In the genomic region with DNA sequence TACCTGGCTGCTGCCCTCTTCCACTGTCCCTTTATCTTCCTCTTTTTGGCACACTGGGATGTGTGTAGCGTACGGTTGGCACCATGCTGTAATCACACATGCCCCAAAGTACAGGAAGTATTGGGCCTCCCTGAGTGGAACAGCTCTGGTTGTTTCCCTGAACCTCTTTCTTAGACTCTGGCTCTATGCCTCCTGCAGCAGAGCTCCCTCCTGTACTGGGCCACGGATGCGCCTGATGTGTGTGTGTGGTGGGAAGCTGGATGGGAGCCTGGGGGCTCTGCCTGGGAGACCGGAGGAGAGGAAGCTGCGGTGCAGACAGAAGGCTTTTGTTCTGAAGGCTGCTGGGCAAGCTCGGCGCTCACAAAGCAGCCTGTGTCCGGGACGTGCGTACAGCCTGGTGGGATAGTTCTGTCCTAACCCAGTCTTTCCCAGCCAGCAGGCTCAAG, we compare ENCODE assay signal across 9 mouse cellular contexts. TPM values are rescaled to one million over a fixed set of nuclear protein-coding genes. Genes with fewer than 3 reads are reported as not detected.
A peak's percentile ranks its signal among the peaks of the same experiment; 100 is the strongest.
DNase-seq lines count a peak whose midpoint lies in the region; ATAC-seq lines count a peak whose summit lies in the region.
"Had no signal": no experiment of that assay in that cellular context is flagged by ENCODE, and none has a peak within 500 bp of the region (broad histone marks: within the 10 kb centered on the region; RNA-seq: fewer than 3 reads in every experiment).

No protein-coding gene starts in this region.

- H3K4me1 ChIP-seq in heart, embryonic 16.5 days (ENCODE audit: control insufficient read depth, insufficient read depth, low read length) = no peaks in the 10 kb centered on the region
- H3K4me1 ChIP-seq in limb, embryonic 13.5 days = no peaks in the 10 kb centered on the region

- peaks cover 9% of the 10 kb centered on the region for H3K36me3 ChIP-seq in heart, embryonic 16.5 days (ENCODE audit: control insufficient read depth, insufficient read depth)
- peaks cover 28% of the 10 kb centered on the region for H3K36me3 ChIP-seq in limb, embryonic 13.5 days

- DNase-seq in heart, adult 18-20 months = no peak
- peak; percentile 93 for DNase-seq in brain, adult 2 months (ENCODE audit: low read depth, low spot score)
- DNase-seq in lung, postnatal 25 days (ENCODE audit: low spot score) = no peak
- no peak for DNase-seq in left cerebral cortex, postnatal 36 days (ENCODE audit: low spot score in 2 of 2)
- DNase-seq: gastrocnemius, postnatal 10 days had no signal

- 0 out of 2 replicates have a peak overlapping the region, but pooled peaks have one; percentile 16 for H3K9ac ChIP-seq in heart, embryonic 16.5 days (ENCODE audit: low read length)
- 0 out of 2 replicates have a peak overlapping the region, but pooled peaks have one; percentile 13 for H3K9ac ChIP-seq in limb, embryonic 13.5 days

- intact Hi-C loops in left cerebral cortex, postnatal 36 days (cut with DNase I) = no loop called here

- no peaks in the 10 kb centered on the region for H3K27me3 ChIP-seq in heart, embryonic 16.5 days (ENCODE audit: control insufficient read depth, insufficient read depth, low read length)
- H3K27me3 ChIP-seq in limb, embryonic 13.5 days = no peaks in the 10 kb centered on the region

- no peak overlapping the region for H3K4me3 ChIP-seq in heart, embryonic 16.5 days (ENCODE audit: low read length)
- H3K4me3 ChIP-seq in limb, embryonic 13.5 days = no peak overlapping the region

- no peak overlapping the region for H3K4me2 ChIP-seq in heart, embryonic 16.5 days (ENCODE audit: low read depth, low read length)
- no peak overlapping the region for H3K4me2 ChIP-seq in limb, embryonic 13.5 days (replicated peaks)

- no peaks in the 10 kb centered on the region for H3K9me3 ChIP-seq in heart, embryonic 16.5 days (replicated peaks; ENCODE audit: control insufficient read depth, low read length)
- no peaks in the 10 kb centered on the region for H3K9me3 ChIP-seq in limb, embryonic 13.5 days

- no peak for ATAC-seq in heart, embryonic 16.5 days (replicated peaks; ENCODE audit: extremely low read depth, insufficient read depth, low FRiP score)
- peak; percentile 7; the same call in 1 of the 2 replicates for ATAC-seq in erythroblast, adult 5-6 weeks (replicated peaks; ENCODE audit: low FRiP score, poor library complexity, severe bottlenecking)
- ATAC-seq in limb, embryonic 13.5 days (ENCODE audit: low FRiP score, low read depth) = no peak
- ATAC-seq in megakaryocyte-erythroid progenitor cell, adult 5-6 weeks (replicated peaks; ENCODE audit: low FRiP score, low TSS enrichment, poor library complexity, severe bottlenecking) = no peak

- H3K27ac ChIP-seq in heart, embryonic 16.5 days (ENCODE audit: low read length) = peak overlapping the region; percentile 55
- peak overlapping the region; percentile 49; the same call in 1 of the 2 replicates for H3K27ac ChIP-seq in limb, embryonic 13.5 days

- 77% methylated on average over 11 of the region's 11 CpGs for WGBS in heart, embryonic 16.5 days
- WGBS in limb, embryonic 13.5 days = 92% methylated on average over 11 of the region's 11 CpGs

RNA-seq across cellular contexts. Expression of a gene that starts 7.4 kb away (rescaled TPM):
- polyA plus RNA-seq in heart, embryonic 16.5 days (2015; fragmentation: Nextera tagmentation; extraction: Ambion mirVana) = 25.0 and 28.1 TPM in 2 replicates
- under 1 TPM; 0.31 to 0.89 TPM for total RNA-seq in heart, adult 18-20 months (2021)
- total RNA-seq in erythroblast, adult 5-6 weeks (2015; ENCODE audit: low replicate concordance) = 1.0 and 1.9 TPM in 2 replicates
- 7.5 and 8.2 TPM in 2 replicates for total RNA-seq in erythroblast, adult 5-6 weeks (2017; ENCODE audit: low replicate concordance)
- polyA plus RNA-seq in limb, embryonic 13.5 days (2015; fragmentation: Nextera tagmentation; extraction: Ambion mirVana) = 35.5 and 36.6 TPM in 2 replicates
- total RNA-seq in megakaryocyte-erythroid progenitor cell, adult 5-6 weeks (2014; fragmentation: Nextera tagmentation) = 13.5 and 29.1 TPM in 2 replicates
- 10.7 and 15.7 TPM in 2 replicates for total RNA-seq in megakaryocyte-erythroid progenitor cell, adult 5-6 weeks (2017)
- total RNA-seq in left cerebral cortex, postnatal 36 days (2021) = 1 to 10 TPM; 1.5 to 2.1 TPM

RNA-seq across cellular contexts. Expression of a gene that starts 17.5 kb away (rescaled TPM):
- polyA plus RNA-seq in heart, embryonic 16.5 days (2015; fragmentation: Nextera tagmentation; extraction: Ambion mirVana) = 719 and 763 TPM in 2 replicates
- total RNA-seq in heart, adult 18-20 months (2021) = 100 to 1,000 TPM; 191 to 201 TPM
- 111 and 139 TPM in 2 replicates for total RNA-seq in erythroblast, adult 5-6 weeks (2015; ENCODE audit: low replicate concordance)
- total RNA-seq in erythroblast, adult 5-6 weeks (2017; ENCODE audit: low replicate concordance) = 75.3 and 179 TPM in 2 replicates
- polyA plus RNA-seq in limb, embryonic 13.5 days (2015; fragmentation: Nextera tagmentation; extraction: Ambion mirVana) = 147 and 154 TPM in 2 replicates
- total RNA-seq in megakaryocyte-erythroid progenitor cell, adult 5-6 weeks (2014; fragmentation: Nextera tagmentation) = 248 and 286 TPM in 2 replicates
- 191 and 258 TPM in 2 replicates for total RNA-seq in megakaryocyte-erythroid progenitor cell, adult 5-6 weeks (2017)
- 10 to 100 TPM; 12.9 to 14.2 TPM for total RNA-seq in left cerebral cortex, postnatal 36 days (2021)

RNA-seq across cellular contexts. Expression of a gene that starts 22.1 kb away (rescaled TPM):
- polyA plus RNA-seq in heart, embryonic 16.5 days (2015; fragmentation: Nextera tagmentation; extraction: Ambion mirVana) = 5.5 and 7.8 TPM in 2 replicates
- total RNA-seq in heart, adult 18-20 months (2021) = not detected
- total RNA-seq in erythroblast, adult 5-6 weeks (2015; ENCODE audit: low replicate concordance) = not detected in 2 replicates
- 1.0 TPM in 1 of 2 replicates, not detected in the other for total RNA-seq in erythroblast, adult 5-6 weeks (2017; ENCODE audit: low replicate concordance)
- 21.2 and 23.4 TPM in 2 replicates for polyA plus RNA-seq in limb, embryonic 13.5 days (2015; fragmentation: Nextera tagmentation; extraction: Ambion mirVana)
- 0.22 and 0.74 TPM in 2 replicates for total RNA-seq in megakaryocyte-erythroid progenitor cell, adult 5-6 weeks (2014; fragmentation: Nextera tagmentation)
- not detected in 2 replicates for total RNA-seq in megakaryocyte-erythroid progenitor cell, adult 5-6 weeks (2017)
- 10 to 100 TPM; 24.9 to 31.1 TPM for total RNA-seq in left cerebral cortex, postnatal 36 days (2021)

RNA-seq across cellular contexts. Expression of a gene that starts 23.5 kb away (rescaled TPM):
- polyA plus RNA-seq in heart, embryonic 16.5 days (2015; fragmentation: Nextera tagmentation; extraction: Ambion mirVana) = 1,743 and 2,017 TPM in 2 replicates
- 1,000 to 10,000 TPM; 1,463 to 1,557 TPM for total RNA-seq in heart, adult 18-20 months (2021)
- total RNA-seq in erythroblast, adult 5-6 weeks (2015; ENCODE audit: low replicate concordance) = 6.9 and 9.0 TPM in 2 replicates
- total RNA-seq in erythroblast, adult 5-6 weeks (2017; ENCODE audit: low replicate concordance) = 3.6 and 3.9 TPM in 2 replicates
- 70.0 and 70.4 TPM in 2 replicates for polyA plus RNA-seq in limb, embryonic 13.5 days (2015; fragmentation: Nextera tagmentation; extraction: Ambion mirVana)
- total RNA-seq in megakaryocyte-erythroid progenitor cell, adult 5-6 weeks (2014; fragmentation: Nextera tagmentation) = 26.1 and 45.9 TPM in 2 replicates
- total RNA-seq in megakaryocyte-erythroid progenitor cell, adult 5-6 weeks (2017) = 11.6 and 18.2 TPM in 2 replicates
- 100 to 1,000 TPM; 154 to 164 TPM for total RNA-seq in left cerebral cortex, postnatal 36 days (2021)

Comparison
In these comparisons a context has a peak if more than half of its experiments do, and no peak if none do; other contexts are left out.
1. RNA of a gene that starts 17.5 kb away (total RNA-seq): 191 to 286 TPM in megakaryocyte-erythroid progenitor cell, adult 5-6 weeks, 191 to 201 TPM in heart, adult 18-20 months and 75.3 to 179 TPM in erythroblast, adult 5-6 weeks; 12.9 to 14.2 TPM in left cerebral cortex, postnatal 36 days; every median in the first group is over 4 times any median in the second.
2. RNA of a gene that starts 22.1 kb away (total RNA-seq): 24.9 to 31.1 TPM in left cerebral cortex, postnatal 36 days; 1.0 TPM in erythroblast, adult 5-6 weeks, 0.22 to 0.74 TPM in megakaryocyte-erythroid progenitor cell, adult 5-6 weeks and not detected in heart, adult 18-20 months; every median in the first group is over 10 times any median in the second.